Mouse (Mus musculus) limb, embryonic 11.5 days (tissue): ENCODE results near the gene Abcb10. TPM values are rescaled to one million over a fixed set of nuclear protein-coding genes. Genes with fewer than 3 reads are reported as not detected.
"Not testable (repeated sequence)": the region's sequence is repeated elsewhere in the genome, so short reads cannot be mapped to it uniquely, and the experiment has no call there.

ENCODE experiments used
- ATAC-seq: fragments of 200-750 bp; cut with Nextera tagmentation; 2 replicates; pipeline ENCODE4 v1.8.0; 2017; ENCODE audit warnings: low read depth; ENCODE audit not compliant: insufficient number of reproducible peaks, low FRiP score, low TSS enrichment
- DNase-seq: peaks from one replicate; pipeline ENCODE4 v3.0.0-alpha.2; 2015; ENCODE audit warnings: low spot score
- H3K27ac ChIP-seq: fragments of 300-500 bp; sonication (generic); replicated peaks from 2 replicates; pipeline ENCODE4 v1.5.1; 2014; ENCODE audit warnings: low read depth, mild to moderate bottlenecking, low read length
- H3K27me3 ChIP-seq: fragments of 300-500 bp; sonication (generic); 2 replicates; pipeline ENCODE4 v1.6.1; 2014; ENCODE audit warnings: mild to moderate bottlenecking, low read length, mixed read lengths; ENCODE audit not compliant: control insufficient read depth, insufficient read depth
- H3K36me3 ChIP-seq: fragments of 300-500 bp; sonication (generic); 2 replicates; pipeline ENCODE4 v1.6.1; 2014; ENCODE audit warnings: mild to moderate bottlenecking, low read length, moderate library complexity, mixed read lengths; ENCODE audit not compliant: control insufficient read depth, insufficient read depth
- H3K4me1 ChIP-seq: fragments of 300-500 bp; sonication (generic); 2 replicates; pipeline ENCODE4 v1.6.1; 2014; ENCODE audit warnings: low read length, mixed read lengths; ENCODE audit not compliant: control insufficient read depth, insufficient read depth
- H3K4me2 ChIP-seq: fragments of 300-500 bp; sonication (generic); 2 replicates; pipeline ENCODE4 v1.6.1; 2014; ENCODE audit warnings: low read depth, mild to moderate bottlenecking, moderate library complexity; ENCODE audit not compliant: severe bottlenecking
- H3K4me3 ChIP-seq: fragments of 300-500 bp; sonication (generic); 2 replicates; pipeline ENCODE4 v1.5.1; 2014; ENCODE audit warnings: low read depth, low read length
- H3K9ac ChIP-seq: fragments of 300-500 bp; sonication (generic); 2 replicates; pipeline ENCODE4 v1.6.1; 2014; ENCODE audit warnings: mild to moderate bottlenecking, low read length
- H3K9me3 ChIP-seq: fragments of 300-500 bp; sonication (generic); 2 replicates; pipeline ENCODE4 v1.6.1; 2016; ENCODE audit warnings: low read length; ENCODE audit not compliant: control insufficient read depth
- WGBS: fragments of 180-500 bp; shearing (Covaris S2); extraction: QIAGEN DNeasy Blood & Tissue Kit; methylation state at CpG from one replicate; pipeline ENCODE4 v1.1.7; 2014; 5-methylcytosine and 5-hydroxymethylcytosine counted together
- polyA plus RNA-seq: library from polyadenylated mRNA; unstranded; fragments of >200 nt; fragmentation: Nextera tagmentation; extraction: Ambion mirVana; gene quantifications from 2 replicates; pipeline ENCODE4 v1.2.1, GENCODE M21; 2014

The Abcb10 gene
- polyA plus RNA-seq, 1 experiment from 2014 or later = 17.2 TPM

GRCm38 (mm10) chr8:123977499-123977898 is 5.4 kb downstream of the Abcb10 start:
- 90% methylated on average over 4 of the region's 4 CpGs for WGBS
- no peak overlapping the region for H3K4me3 ChIP-seq
- no peak for ATAC-seq
- DNase-seq = no peak
- H3K4me2 ChIP-seq = no peak overlapping the region
- no peaks in the 10 kb centered on the region for H3K4me1 ChIP-seq
- no peaks in the 10 kb centered on the region for H3K27me3 ChIP-seq
- no peaks in the 10 kb centered on the region; the same call in 1 of the 2 replicates for H3K36me3 ChIP-seq
- H3K9me3 ChIP-seq = no peaks in the 10 kb centered on the region
- H3K27ac ChIP-seq = no peak overlapping the region
- no peak overlapping the region for H3K9ac ChIP-seq

- Histone ChIP-seq H3K9me3 (no peaks in the 10 kb centered on the region), H3K27ac (no peak overlapping the region), H3K27me3 (no peaks in the 10 kb centered on the region), H3K4me3 (no peak overlapping the region), H3K9ac (no peak overlapping the region), H3K4me2 (no peak overlapping the region), H3K36me3 (peaks cover 2% of the 10 kb centered on the region; the same call in 1 of the 2 replicates), H3K4me1 (no peaks in the 10 kb centered on the region)
- WGBS = 91% methylated on average over 1 of the region's 1 CpGs
- DNase-seq (no peak), ATAC-seq (no peak)
These were observed 9.4 kb downstream of the Abcb10 start for GRCm38 (mm10) chr8:123973495-123973894.

DNA sequence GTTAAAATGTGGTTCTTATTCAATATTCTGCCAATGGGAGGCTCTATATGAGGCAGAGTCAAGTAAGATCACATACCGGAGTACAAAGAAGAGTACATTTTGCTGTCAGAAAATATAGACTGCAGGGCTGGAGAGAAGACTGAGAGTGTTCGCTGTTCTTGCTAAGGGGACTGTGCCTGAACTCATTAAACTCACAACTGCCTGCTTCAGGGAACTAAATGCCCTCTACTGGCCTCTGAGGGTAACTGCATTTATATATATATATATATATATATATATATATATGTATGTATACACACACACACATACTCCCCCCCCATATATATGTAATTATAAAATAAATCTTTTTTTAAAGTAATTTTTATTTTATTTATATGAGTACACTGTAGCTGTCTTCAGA is 16.0 kb downstream of the Abcb10 start:
- H3K9ac ChIP-seq = no peak overlapping the region
- ATAC-seq (no peak), DNase-seq (no peak)
- H3K4me3 ChIP-seq = no peak overlapping the region
- peaks cover 6% of the 10 kb centered on the region; the same call in 1 of the 2 replicates for H3K36me3 ChIP-seq
- H3K9me3 ChIP-seq = no peaks in the 10 kb centered on the region
- no peak overlapping the region for H3K27ac ChIP-seq
- no peaks in the 10 kb centered on the region for H3K27me3 ChIP-seq
- no peaks in the 10 kb centered on the region for H3K4me1 ChIP-seq
- WGBS = 78% methylated on average over 2 of the region's 2 CpGs
- H3K4me2 ChIP-seq = no peak overlapping the region

- Histone ChIP-seq H3K27me3 (no peaks in the 10 kb centered on the region), H3K4me2 (no peak overlapping the region), H3K4me1 (no peaks in the 10 kb centered on the region), H3K9ac (no peak overlapping the region), H3K36me3 (peaks cover 10% of the 10 kb centered on the region; the same call in 1 of the 2 replicates), H3K27ac (no peak overlapping the region), H3K9me3 (no peaks in the 10 kb centered on the region), H3K4me3 (no peak overlapping the region)
- no peak for ATAC-seq
- no peak for DNase-seq
- 74% methylated on average over 1 of the region's 1 CpGs for WGBS
These were observed 21.6 kb downstream of the Abcb10 start for GRCm38 (mm10) chr8:123961371-123961770.

GRCm38 (mm10) chr8:123960556-123960955 is 22.4 kb downstream of the Abcb10 start:
- not testable (repeated sequence) for H3K4me1 ChIP-seq, ATAC-seq, H3K9me3 ChIP-seq, H3K27ac ChIP-seq, H3K4me2 ChIP-seq, H3K27me3 ChIP-seq, H3K9ac ChIP-seq, H3K36me3 ChIP-seq, H3K4me3 ChIP-seq, DNase-seq
- 95% methylated on average over 5 of the region's 5 CpGs for WGBS

DNA sequence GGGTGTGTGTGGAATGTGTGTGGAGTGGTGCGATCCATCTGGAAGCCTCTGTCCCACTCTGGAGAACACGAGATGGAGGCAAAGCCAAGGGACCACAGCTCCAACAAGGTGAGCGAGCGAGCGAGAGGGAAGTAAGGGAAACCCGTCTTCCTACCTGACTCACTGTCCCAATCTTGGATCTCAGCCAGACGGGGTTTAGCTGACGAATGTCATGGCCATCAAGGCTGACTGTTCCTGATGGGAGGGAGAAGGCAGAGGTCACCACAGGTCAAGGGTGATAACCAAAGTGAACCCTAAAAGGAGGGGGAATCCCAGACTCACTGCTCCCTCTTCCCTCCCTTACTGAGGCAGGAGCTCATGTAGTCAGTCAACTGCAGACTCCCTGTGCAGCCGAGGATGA is 22.9 kb downstream of the Abcb10 start:
- no peaks in the 10 kb centered on the region for H3K9me3 ChIP-seq
- H3K36me3 ChIP-seq = peaks cover 6% of the 10 kb centered on the region; the same call in 1 of the 2 replicates
- H3K4me3 ChIP-seq = no peak overlapping the region
- no peak overlapping the region for H3K9ac ChIP-seq
- no peak for DNase-seq
- 90% methylated on average over 9 of the region's 9 CpGs for WGBS
- no peaks in the 10 kb centered on the region for H3K4me1 ChIP-seq
- no peak overlapping the region for H3K4me2 ChIP-seq
- no peak overlapping the region for H3K27ac ChIP-seq
- no peak for ATAC-seq
- no peaks in the 10 kb centered on the region for H3K27me3 ChIP-seq

GRCm38 (mm10) chr8:123959473-123959872 is 23.4 kb downstream of the Abcb10 start:
- Histone ChIP-seq H3K4me1 (no peaks in the 10 kb centered on the region), H3K9ac (no peak overlapping the region), H3K36me3 (peaks cover 6% of the 10 kb centered on the region; the same call in 1 of the 2 replicates), H3K4me3 (no peak overlapping the region), H3K27me3 (no peaks in the 10 kb centered on the region), H3K4me2 (no peak overlapping the region), H3K27ac (no peak overlapping the region), H3K9me3 (no peaks in the 10 kb centered on the region)
- no peak for DNase-seq
- 95% methylated on average over 6 of the region's 6 CpGs for WGBS
- ATAC-seq = no peak

GRCm38 (mm10) chr8:123958130-123958529 is 24.8 kb downstream of the Abcb10 start:
- H3K27ac ChIP-seq = no peak overlapping the region
- 81% methylated on average over 17 of the region's 17 CpGs for WGBS
- ATAC-seq = no peak
- H3K27me3 ChIP-seq = no peaks in the 10 kb centered on the region
- no peak overlapping the region for H3K9ac ChIP-seq
- no peaks in the 10 kb centered on the region for H3K4me1 ChIP-seq
- H3K36me3 ChIP-seq = peaks cover 6% of the 10 kb centered on the region; the same call in 1 of the 2 replicates
- no peak overlapping the region for H3K4me3 ChIP-seq
- H3K9me3 ChIP-seq = no peaks in the 10 kb centered on the region
- no peak for DNase-seq
- H3K4me2 ChIP-seq = no peak overlapping the region

DNA sequence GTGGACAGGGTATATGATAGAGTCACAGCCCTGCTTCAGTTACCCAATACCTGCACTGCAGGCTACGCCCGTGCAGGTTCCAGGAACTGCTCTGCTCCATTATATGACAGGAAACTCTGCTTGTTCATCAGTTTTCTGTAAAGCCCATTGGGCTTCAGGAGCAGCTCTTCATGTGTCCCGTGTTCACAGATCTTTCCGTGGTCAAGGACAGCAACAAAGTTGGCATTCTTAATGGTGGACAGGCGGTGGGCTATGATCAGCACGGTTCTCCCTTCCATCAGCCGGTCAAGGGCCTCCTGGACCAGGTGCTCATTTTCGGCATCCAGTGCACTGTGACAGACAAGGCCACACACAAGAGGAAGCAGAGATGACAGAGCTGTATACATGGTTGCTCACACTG is 28.7 kb downstream of the Abcb10 start:
- H3K4me1 ChIP-seq = no peaks in the 10 kb centered on the region
- H3K4me3 ChIP-seq = no peak overlapping the region
- peaks cover 2% of the 10 kb centered on the region; the same call in 1 of the 2 replicates for H3K36me3 ChIP-seq
- H3K27me3 ChIP-seq = no peaks in the 10 kb centered on the region
- no peak overlapping the region for H3K27ac ChIP-seq
- H3K9me3 ChIP-seq = no peaks in the 10 kb centered on the region
- ATAC-seq = no peak
- no peak for DNase-seq
- no peak overlapping the region for H3K9ac ChIP-seq
- no peak overlapping the region for H3K4me2 ChIP-seq
- whole genome bisulfite sequencing = 92% methylated on average over 8 of the region's 8 CpGs
